Mouse (Mus musculus) left cerebral cortex, adult 2 months (tissue): ENCODE data around the gene Gatb. TPM values are rescaled to one million over a fixed set of nuclear protein-coding genes. Genes with fewer than 3 reads are reported as not detected.

Experiments used
- DNase-seq, 2 experiments: peaks; one replicate each; pipeline ENCODE4 v3.0.0; 2021 to 2022; ENCODE audit warnings: low spot score in 2 of 2, mixed read lengths in 1 of 2; ENCODE audit errors: extremely low spot score in 1 of 2
- H3K27ac ChIP-seq: fragments of 200-600 bp; 2 replicates; pipeline ENCODE4 v1.8.1; 2022
- H3K4me3 ChIP-seq: fragments of 200-600 bp; 2 replicates; pipeline ENCODE4 v1.8.1; 2022
- CTCF ChIP-seq: fragments of 200-600 bp; IDR thresholded peaks from 2 replicates; pipeline ENCODE4 v1.8.1; 2022; ENCODE audit warnings: antibody characterized with exemption, mild to moderate bottlenecking, moderate library complexity
- intact Hi-C: fragments of 180-260 bp; cut with DNase I; formaldehyde crosslinking; loops from one replicate; pipeline ENCODE4 v1.15.1; 2025
- total RNA-seq, 2 experiments: library from RNA; stranded (reverse); gene quantifications; 2 replicates each; pipeline ENCODE4 v1.2.3; 2021

The Gatb gene
- total RNA-seq, 2 experiments from 2014 or later: 20.4 to 20.6 TPM

- H3K27ac ChIP-seq: no peak overlapping the region
- intact Hi-C loops: no loop called here
- no peak overlapping the region for H3K4me3 ChIP-seq
- DNase-seq: no peak
- no peak for TF ChIP-seq CTCF
These were observed 117.2 kb downstream of the Gatb start for GRCm38 (mm10) chr3:85691134-85691533.

- Histone ChIP-seq H3K27ac (no peak overlapping the region), H3K4me3 (no peak overlapping the region)
- TF ChIP-seq CTCF: no peak
- no peak for DNase-seq
- intact Hi-C loops: no loop called here
These were observed 119.1 kb downstream of the Gatb start for GRCm38 (mm10) chr3:85693013-85693412.

GRCm38 (mm10) chr3:85695056-85695455 lies 121.1 kb downstream of the Gatb start:
- no peak for TF ChIP-seq CTCF
- H3K4me3 ChIP-seq: no peak overlapping the region
- intact Hi-C loops: no loop called here
- no peak for DNase-seq
- H3K27ac ChIP-seq: no peak overlapping the region

- no peak for TF ChIP-seq CTCF
- H3K27ac ChIP-seq: no peak overlapping the region
- no peak for DNase-seq
- H3K4me3 ChIP-seq: no peak overlapping the region
- intact Hi-C loops: no loop called here
These were observed 124.6 kb downstream of the Gatb start for GRCm38 (mm10) chr3:85698496-85698895.

GRCm38 (mm10) chr3:85703141-85703882 lies 129.4 kb downstream of the Gatb start:
- H3K27ac ChIP-seq: no peak overlapping the region
- no peak overlapping the region for H3K4me3 ChIP-seq
- TF ChIP-seq CTCF: no peak
- intact Hi-C loops: loop anchor here (10.0 kb wide), 1 partner anchor 779 kb away; no protein-coding TSS in a partner anchor
- no peak for DNase-seq

Other genes with a start within 250 kb of the Gatb start
- gene Fam160a1, start 243.2 kb downstream of the Gatb start, total RNA-seq: 1 to 10 TPM; 3.2 to 5.6 TPM